In the genomic region with DNA sequence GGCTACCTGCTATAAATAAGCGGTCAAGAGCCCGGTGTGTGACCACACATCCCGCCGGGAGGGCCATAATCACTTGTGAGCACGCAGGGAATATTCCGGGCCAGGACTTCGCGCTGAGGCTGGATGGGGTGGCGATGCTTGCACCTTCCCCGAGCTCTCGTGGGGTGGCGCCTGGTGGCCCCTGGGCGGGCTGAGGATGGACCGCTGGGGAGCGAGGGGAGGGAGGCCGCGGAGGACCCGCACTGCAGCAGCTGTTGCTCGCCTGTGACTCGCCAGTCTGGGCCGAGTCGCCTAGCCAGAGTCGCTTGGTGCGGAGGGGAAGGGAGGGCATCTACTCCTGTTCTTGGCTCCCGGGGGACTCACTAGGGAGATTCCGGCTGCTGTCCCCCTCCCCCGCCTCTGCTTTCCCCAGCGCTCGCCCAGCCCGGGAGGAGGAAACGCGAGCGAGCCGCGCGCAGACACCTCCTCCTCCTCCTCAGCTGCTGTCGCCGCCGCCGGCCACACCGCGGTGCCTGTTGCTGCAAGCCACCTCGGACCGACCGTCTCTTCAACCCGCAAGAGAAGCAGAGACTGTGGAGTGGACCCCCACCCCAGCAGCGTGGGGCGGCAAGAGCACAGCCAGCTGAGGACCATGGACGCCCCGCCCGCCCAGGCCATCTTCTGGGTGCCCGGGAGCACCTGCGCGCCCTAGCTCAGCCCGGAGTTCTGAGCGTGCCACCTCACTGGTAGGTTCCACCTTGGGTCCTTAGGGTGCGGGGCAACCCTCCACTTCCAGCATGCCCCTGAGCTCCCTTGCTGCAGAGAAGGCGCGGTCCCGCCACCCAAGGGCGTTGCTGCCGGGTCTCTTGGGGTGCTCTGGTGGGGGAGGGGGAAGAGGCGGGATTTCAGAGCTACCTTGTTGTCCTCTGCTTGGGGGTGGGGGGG, we compare ENCODE assay signal across 8 mouse cellular contexts. TPM values are rescaled to one million over a fixed set of nuclear protein-coding genes. Genes with fewer than 3 reads are reported as not detected.
DNase-seq lines count a peak whose midpoint lies in the region; ATAC-seq lines count a peak whose summit lies in the region.

No protein-coding gene starts in this region.

- peak overlapping the region; percentile 79 for H3K9ac ChIP-seq in heart, embryonic 16.5 days (ENCODE audit: low read length)
- peak overlapping the region; percentile 65 for H3K9ac ChIP-seq in liver, embryonic 15.5 days
- peak overlapping the region; percentile 58 for H3K9ac ChIP-seq in neural tube, embryonic 11.5 days (ENCODE audit: low read length)
- peak overlapping the region; percentile 66 for H3K9ac ChIP-seq in stomach, embryonic 15.5 days

- peak overlapping the region; percentile 93 for H3K4me2 ChIP-seq in heart, embryonic 16.5 days (ENCODE audit: low read depth, low read length)
- H3K4me2 ChIP-seq in liver, embryonic 15.5 days, result peak overlapping the region; percentile 99
- H3K4me2 ChIP-seq in neural tube, embryonic 11.5 days (ENCODE audit: low read depth), result peak overlapping the region; percentile 100
- peak overlapping the region; percentile 97 for H3K4me2 ChIP-seq in stomach, embryonic 15.5 days

- peak overlapping the region; percentile 85 for H3K27ac ChIP-seq in forebrain, embryonic 10.5 days
- H3K27ac ChIP-seq in heart, embryonic 16.5 days (ENCODE audit: low read length), result no peak overlapping the region
- H3K27ac ChIP-seq in liver, embryonic 15.5 days (replicated peaks), result peak overlapping the region; percentile 57
- H3K27ac ChIP-seq in neural tube, embryonic 11.5 days (ENCODE audit: low read depth, low read length), result no peak overlapping the region
- H3K27ac ChIP-seq in stomach, embryonic 15.5 days, result peak overlapping the region; percentile 40

- H3K4me3 ChIP-seq in forebrain, embryonic 10.5 days, result peak overlapping the region; percentile 81
- peak overlapping the region; percentile 75 for H3K4me3 ChIP-seq in heart, embryonic 16.5 days (ENCODE audit: low read length)
- peak overlapping the region; percentile 69 for H3K4me3 ChIP-seq in liver, embryonic 15.5 days (replicated peaks)
- peak overlapping the region; percentile 61 for H3K4me3 ChIP-seq in neural tube, embryonic 11.5 days (ENCODE audit: low read depth, low read length)
- H3K4me3 ChIP-seq in stomach, embryonic 15.5 days (replicated peaks), result peak overlapping the region; percentile 81

- peak; percentile 65 for DNase-seq in 416B (ENCODE audit: low read depth)
- DNase-seq in adrenal gland, postnatal 36 days, result peak; percentile 55 to 69
- peak; percentile 71 for DNase-seq in forebrain, embryonic 10.5 days (ENCODE audit: extremely low spot score, low spot score)
- DNase-seq in kidney, postnatal 25 days, result peak; percentile 62 to 71
- peak; percentile 71 for DNase-seq in neural tube, embryonic 11.5 days (ENCODE audit: low spot score)

- H3K36me3 ChIP-seq in forebrain, embryonic 10.5 days (replicated peaks), result no peaks in the 10 kb centered on the region
- H3K36me3 ChIP-seq in heart, embryonic 16.5 days (ENCODE audit: control insufficient read depth, insufficient read depth), result no peaks in the 10 kb centered on the region
- H3K36me3 ChIP-seq in liver, embryonic 15.5 days (replicated peaks), result no peaks in the 10 kb centered on the region
- no peaks in the 10 kb centered on the region for H3K36me3 ChIP-seq in neural tube, embryonic 11.5 days (ENCODE audit: control insufficient read depth, insufficient read depth, low read length)
- no peaks in the 10 kb centered on the region for H3K36me3 ChIP-seq in stomach, embryonic 15.5 days

- under 1% methylated on average over 60 of the region's 63 CpGs for WGBS in forebrain, embryonic 10.5 days
- under 1% methylated on average over 60 of the region's 63 CpGs for WGBS in heart, embryonic 16.5 days
- 0% methylated on average over 59 of the region's 63 CpGs for WGBS in liver, embryonic 15.5 days (ENCODE audit: insufficient replicate concordance)
- 0% methylated on average over 44 of the region's 63 CpGs for WGBS in neural tube, embryonic 11.5 days
- under 1% methylated on average over 56 of the region's 63 CpGs for WGBS in stomach, embryonic 15.5 days

- H3K27me3 ChIP-seq in forebrain, embryonic 10.5 days (ENCODE audit: poor library complexity, severe bottlenecking), result peaks cover 62% of the 10 kb centered on the region
- H3K27me3 ChIP-seq in heart, embryonic 16.5 days (ENCODE audit: control insufficient read depth, insufficient read depth, low read length), result peaks cover 3% of the 10 kb centered on the region; the same call in 1 of the 2 replicates
- H3K27me3 ChIP-seq in liver, embryonic 15.5 days, result peaks cover 18% of the 10 kb centered on the region
- H3K27me3 ChIP-seq in neural tube, embryonic 11.5 days (ENCODE audit: control insufficient read depth, insufficient read depth, low read length), result peaks cover 34% of the 10 kb centered on the region
- 0 out of 2 replicates have a peak, but pooled peaks cover 4% of the 10 kb centered on the region for H3K27me3 ChIP-seq in stomach, embryonic 15.5 days (replicated peaks)

- H3K9me3 ChIP-seq in forebrain, embryonic 10.5 days, result no peaks in the 10 kb centered on the region
- no peaks in the 10 kb centered on the region for H3K9me3 ChIP-seq in heart, embryonic 16.5 days (replicated peaks; ENCODE audit: control insufficient read depth, low read length)
- H3K9me3 ChIP-seq in liver, embryonic 15.5 days (replicated peaks), result no peaks in the 10 kb centered on the region
- no peaks in the 10 kb centered on the region for H3K9me3 ChIP-seq in neural tube, embryonic 11.5 days (ENCODE audit: control insufficient read depth, low read length)
- no peaks in the 10 kb centered on the region for H3K9me3 ChIP-seq in stomach, embryonic 15.5 days

- H3K4me1 ChIP-seq in forebrain, embryonic 10.5 days, result peaks cover 34% of the 10 kb centered on the region
- H3K4me1 ChIP-seq in heart, embryonic 16.5 days (ENCODE audit: control insufficient read depth, insufficient read depth, low read length), result peaks cover 24% of the 10 kb centered on the region
- H3K4me1 ChIP-seq in liver, embryonic 15.5 days (replicated peaks), result peaks cover 71% of the 10 kb centered on the region
- H3K4me1 ChIP-seq in neural tube, embryonic 11.5 days (ENCODE audit: control insufficient read depth, insufficient read depth, low read length), result peaks cover 5% of the 10 kb centered on the region; the same call in 1 of the 2 replicates
- H3K4me1 ChIP-seq in stomach, embryonic 15.5 days, result peaks cover 10% of the 10 kb centered on the region

- peak; percentile 53 for ATAC-seq in heart, embryonic 16.5 days (replicated peaks; ENCODE audit: extremely low read depth, insufficient read depth, low FRiP score)
- ATAC-seq in liver, embryonic 15.5 days (ENCODE audit: insufficient read depth), result peak; percentile 57
- peak; percentile 77 for ATAC-seq in neural tube, embryonic 11.5 days (ENCODE audit: insufficient read depth, low FRiP score, low TSS enrichment)
- ATAC-seq in stomach, embryonic 15.5 days (ENCODE audit: insufficient read depth, low FRiP score, low read depth), result peak; percentile 50

RNA-seq across cellular contexts. Expression of gene Tbc1d1, which starts 3.9 kb away (rescaled TPM):
- total RNA-seq in adrenal gland, postnatal 36 days (2021), result 10 to 100 TPM; 11.0 to 16.6 TPM
- polyA plus RNA-seq in forebrain, embryonic 10.5 days (2016; fragmentation: Nextera tagmentation; extraction: Ambion mirVana), result 29.0 and 30.7 TPM in 2 replicates
- 27.4 and 28.5 TPM in 2 replicates for polyA plus RNA-seq in heart, embryonic 16.5 days (2015; fragmentation: Nextera tagmentation; extraction: Ambion mirVana)
- polyA plus RNA-seq in liver, embryonic 15.5 days (2015; fragmentation: Nextera tagmentation; extraction: Ambion mirVana), result 5.7 and 6.3 TPM in 2 replicates
- 32.4 and 33.3 TPM in 2 replicates for polyA plus RNA-seq in neural tube, embryonic 11.5 days (2014; fragmentation: Nextera tagmentation; extraction: Ambion mirVana)
- 28.9 and 33.3 TPM in 2 replicates for polyA plus RNA-seq in stomach, embryonic 15.5 days (2015; fragmentation: Nextera tagmentation; extraction: Ambion mirVana)

Comparison
In these comparisons a context has a peak if more than half of its experiments do, and no peak if none do; other contexts are left out.
1. H3K27ac ChIP-seq: peak in forebrain, embryonic 10.5 days (single experiment), liver, embryonic 15.5 days (single experiment) and stomach, embryonic 15.5 days (single experiment); none in heart, embryonic 16.5 days (single experiment) and neural tube, embryonic 11.5 days (single experiment).
2. Peak in every context shown above with its lines, with median percentiles within 50 percentile points of each other: DNase-seq, H3K4me3 ChIP-seq, ATAC-seq, H3K4me2 ChIP-seq and H3K9ac ChIP-seq.